Mouse (Mus musculus) MEL (cell line): ENCODE data around the gene Adgrf5.

ENCODE experiments used
- EP300 ChIP-seq, 2 experiments: IDR thresholded peaks; 2 replicates each; pipeline ENCODE4 v1.6.1; 2011; ENCODE audit warnings: improper control_type of control experiment in 2 of 2, low read length in 2 of 2, low read depth in 1 of 2, mild to moderate bottlenecking in 1 of 2
- POLR2A ChIP-seq, 2 experiments: IDR thresholded peaks; 2 replicates each; pipeline ENCODE4 v1.6.1; 2011 to 2012; ENCODE audit warnings: low read length in 2 of 2, mild to moderate bottlenecking in 2 of 2, control low read depth in 1 of 2, improper control_type of control experiment in 1 of 2, low read depth in 1 of 2, moderate library complexity in 1 of 2; ENCODE audit not compliant: control insufficient read depth in 1 of 2, insufficient read depth in 1 of 2, poor library complexity in 1 of 2
- ZMIZ1 ChIP-seq: IDR thresholded peaks from 2 replicates; pipeline ENCODE4 v1.6.1; 2012; ENCODE audit warnings: low read depth, mild to moderate bottlenecking, inconsistent platforms, low read length, improper control_type of control experiment, moderate library complexity

DNA sequence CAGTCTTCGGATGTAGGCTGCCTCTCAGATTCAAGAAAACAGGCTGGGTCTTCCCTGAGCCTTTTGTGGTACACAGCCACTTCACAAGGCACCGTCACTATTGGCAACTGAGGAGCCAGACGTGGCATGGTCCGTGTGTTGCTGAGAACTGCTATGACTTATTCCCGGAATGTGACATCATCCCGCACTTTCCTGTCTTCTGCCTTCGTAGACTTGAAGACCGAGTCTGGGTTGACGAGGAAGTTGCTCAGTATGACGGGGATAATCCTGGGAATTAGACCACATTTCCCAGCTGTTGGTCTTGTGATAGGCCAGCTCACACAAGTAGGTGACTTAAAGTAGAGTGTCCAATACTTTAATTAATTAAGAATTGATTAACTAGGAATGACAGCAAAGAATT is 40.2 kb downstream of the Adgrf5 start:
- no peak for TF ChIP-seq EP300 (IDR thresholded peaks at IDR 0.05; ENCODE audit: low read depth in 1 of 2, low read length in 2 of 2)
- TF ChIP-seq POLR2A (IDR thresholded peaks at IDR 0.05; ENCODE audit: control insufficient read depth in 1 of 2, insufficient read depth in 1 of 2, low read depth in 1 of 2, low read length in 2 of 2, poor library complexity in 1 of 2): no peak
- TF ChIP-seq ZMIZ1: no peak
